Mouse (Mus musculus) ES-Bruce4 (cell line): ENCODE data around the gene Camkk1. TPM values are rescaled to one million over a fixed set of nuclear protein-coding genes. Genes with fewer than 3 reads are reported as not detected.

ENCODE experiments used
- H3K27ac ChIP-seq: 2 replicates; pipeline ENCODE4 v1.5.1; 2012; ENCODE audit warnings: low read length, inconsistent platforms; ENCODE audit not compliant: insufficient read depth
- H3K27me3 ChIP-seq: 2 replicates; pipeline ENCODE4 v1.6.1; 2012; ENCODE audit warnings: mild to moderate bottlenecking, low read length, inconsistent platforms; ENCODE audit not compliant: control insufficient read depth, poor library complexity, insufficient read depth, severe bottlenecking
- H3K36me3 ChIP-seq: 2 replicates; pipeline ENCODE4 v1.6.1; 2012; ENCODE audit warnings: inconsistent platforms, mild to moderate bottlenecking, low read length, moderate library complexity; ENCODE audit not compliant: control insufficient read depth, poor library complexity, insufficient read depth, severe bottlenecking
- H3K4me1 ChIP-seq: one replicate; pipeline ENCODE4 v1.8.1; 2011; ENCODE audit warnings: low read length; ENCODE audit not compliant: control insufficient read depth, insufficient read depth
- H3K4me3 ChIP-seq: 2 replicates; pipeline ENCODE4 v1.5.1; 2011; ENCODE audit warnings: low read depth, mild to moderate bottlenecking, low read length
- H3K9ac ChIP-seq: 2 replicates; pipeline ENCODE4 v1.6.1; 2012; ENCODE audit warnings: low read depth, mild to moderate bottlenecking, inconsistent platforms; ENCODE audit not compliant: poor library complexity, severe bottlenecking
- H3K9me3 ChIP-seq: replicated peaks from 2 replicates; pipeline ENCODE4 v1.6.1; 2012; ENCODE audit warnings: mild to moderate bottlenecking, low read length, inconsistent platforms; ENCODE audit not compliant: control insufficient read depth, poor library complexity, insufficient read depth, severe bottlenecking
- CTCF ChIP-seq: IDR thresholded peaks from one replicate; pipeline ENCODE4 v1.8.1; 2011; ENCODE audit warnings: low read depth, low read length
- EP300 ChIP-seq: IDR thresholded peaks from 2 replicates; pipeline ENCODE4 v1.6.1; 2011; ENCODE audit warnings: low read depth, low read length; ENCODE audit not compliant: insufficient read depth
- POLR2A ChIP-seq: IDR thresholded peaks from one replicate; pipeline ENCODE4 v1.8.1; 2011; ENCODE audit warnings: low read length; ENCODE audit not compliant: insufficient read depth
- polyA plus RNA-seq: library from polyadenylated mRNA; stranded (reverse); fragments of >200 nt; gene quantifications from 2 replicates; pipeline ENCODE4 v1.2.4, GENCODE M21; 2011; ENCODE audit warnings: low read depth; ENCODE audit not compliant: missing spikeins, insufficient read depth, insufficient read length

The Camkk1 gene
- polyA plus RNA-seq, 1 experiment = 3.0 TPM

DNA sequence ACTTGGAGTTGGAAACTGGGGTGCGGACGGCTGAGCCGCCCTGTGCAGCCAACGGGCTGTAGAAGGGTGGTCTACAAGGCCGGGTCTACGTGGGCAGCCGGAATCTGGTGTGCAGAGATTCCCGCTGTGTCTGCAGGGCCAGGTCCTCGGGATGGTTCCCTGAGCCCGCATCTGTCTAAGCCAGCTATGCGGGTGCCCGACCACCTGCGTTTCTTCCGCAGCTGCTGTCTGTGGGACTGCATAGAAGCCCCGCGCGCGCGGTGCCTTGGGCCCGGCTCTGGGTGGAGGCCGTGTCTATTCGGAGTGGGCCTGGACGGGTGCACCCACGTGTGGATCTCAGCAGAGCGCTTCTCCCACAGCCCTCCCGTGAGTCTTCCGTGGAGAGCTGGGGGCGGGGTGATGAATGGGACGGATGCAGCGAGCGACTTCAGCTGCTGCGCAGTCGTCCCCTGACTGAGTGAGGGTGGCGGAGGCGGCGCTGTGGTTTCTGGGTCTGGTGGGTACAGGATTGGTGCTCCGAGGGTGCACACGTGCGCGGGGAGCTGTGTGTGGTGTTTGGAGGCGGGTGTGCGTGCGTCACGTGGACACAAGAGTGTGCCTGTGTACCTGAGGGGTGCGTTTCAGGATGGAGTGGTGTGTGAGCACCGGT lies 463 bp downstream of the Camkk1 start:
- Histone ChIP-seq H3K27me3 (no peaks in the 10 kb centered on the region), H3K9me3 (no peaks in the 10 kb centered on the region), H3K4me3 (peak overlapping the region; percentile 79), H3K36me3 (no peaks in the 10 kb centered on the region), H3K27ac (no peak overlapping the region), H3K9ac (peak overlapping the region; percentile 34), H3K4me1 (no peaks in the 10 kb centered on the region)
- TF ChIP-seq EP300 = 0 out of 2 replicates have a peak, but pooled peaks have one; percentile 8
- TF ChIP-seq POLR2A = no peak
- TF ChIP-seq CTCF = no peak

DNA sequence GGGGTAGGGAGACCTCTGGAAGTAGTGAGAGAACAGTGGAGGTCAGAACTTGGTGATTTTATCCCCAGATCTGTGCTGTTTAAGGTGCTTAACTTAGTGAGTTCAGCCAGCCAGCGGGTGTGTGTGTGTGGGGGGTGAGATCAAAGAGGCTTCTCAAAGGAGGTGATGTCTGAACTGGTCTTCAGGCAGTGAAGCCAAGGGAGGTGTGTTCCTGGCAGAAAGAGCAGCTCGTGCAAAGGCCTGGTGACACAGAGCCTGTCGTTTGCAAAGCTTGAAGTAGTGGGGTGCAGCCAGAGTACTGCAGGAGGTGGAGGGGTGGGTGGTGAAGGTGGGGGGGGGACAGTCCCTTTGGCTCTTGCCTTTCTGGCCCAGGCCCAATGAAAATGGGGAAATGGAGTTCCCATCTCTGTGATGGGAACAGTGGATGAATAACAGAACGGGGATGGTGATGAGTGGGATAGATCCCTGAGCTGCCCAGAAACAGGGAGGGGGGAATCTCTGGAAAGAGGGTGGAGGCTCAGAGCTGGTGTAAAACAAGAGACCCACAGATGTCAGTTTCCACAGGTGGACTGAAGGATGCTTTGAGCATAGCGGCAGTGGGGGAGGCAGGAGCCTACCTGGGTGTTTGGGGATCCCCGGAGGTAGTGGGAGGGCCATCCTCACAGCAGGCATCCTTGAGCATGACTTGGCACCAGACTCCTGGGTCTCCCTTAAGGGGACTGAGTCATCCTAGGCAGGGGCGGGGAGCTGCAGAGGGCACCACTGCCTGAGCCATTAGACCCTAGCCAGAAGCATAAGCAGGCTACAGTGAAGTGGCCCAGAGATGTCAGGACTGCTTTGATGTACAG lies 2.4 kb downstream of the Camkk1 start:
- H3K36me3 ChIP-seq = no peaks in the 10 kb centered on the region
- no peak overlapping the region for H3K9ac ChIP-seq
- no peak for TF ChIP-seq POLR2A
- no peak for TF ChIP-seq EP300
- TF ChIP-seq CTCF = no peak
- no peaks in the 10 kb centered on the region for H3K9me3 ChIP-seq
- no peaks in the 10 kb centered on the region for H3K4me1 ChIP-seq
- H3K4me3 ChIP-seq = no peak overlapping the region
- H3K27ac ChIP-seq = no peak overlapping the region
- no peaks in the 10 kb centered on the region for H3K27me3 ChIP-seq

DNA sequence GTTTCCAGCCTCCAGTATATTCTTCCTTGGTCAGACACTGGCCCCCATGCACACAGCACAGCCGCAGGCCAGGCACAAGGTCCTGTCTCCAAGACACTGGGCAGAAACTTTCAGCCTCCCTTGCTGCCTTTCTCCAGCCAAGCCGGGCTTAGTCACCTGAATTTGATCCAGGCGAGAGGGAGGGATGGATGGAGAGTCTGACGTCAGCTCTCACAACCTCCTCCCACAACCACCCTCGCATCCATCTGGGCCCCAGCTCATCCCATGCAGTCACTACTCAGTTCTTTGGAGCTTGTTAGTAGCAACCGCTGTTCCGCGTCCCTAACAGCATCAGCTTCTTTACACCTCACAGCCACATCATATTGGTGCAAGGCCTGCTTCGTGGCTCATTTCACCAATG lies 4.3 kb downstream of the Camkk1 start:
- Histone ChIP-seq H3K27me3 (no peaks in the 10 kb centered on the region), H3K4me1 (no peaks in the 10 kb centered on the region), H3K27ac (no peak overlapping the region), H3K4me3 (no peak overlapping the region), H3K36me3 (no peaks in the 10 kb centered on the region), H3K9ac (no peak overlapping the region), H3K9me3 (no peaks in the 10 kb centered on the region)
- TF ChIP-seq POLR2A (no peak), CTCF (no peak), EP300 (no peak)

DNA sequence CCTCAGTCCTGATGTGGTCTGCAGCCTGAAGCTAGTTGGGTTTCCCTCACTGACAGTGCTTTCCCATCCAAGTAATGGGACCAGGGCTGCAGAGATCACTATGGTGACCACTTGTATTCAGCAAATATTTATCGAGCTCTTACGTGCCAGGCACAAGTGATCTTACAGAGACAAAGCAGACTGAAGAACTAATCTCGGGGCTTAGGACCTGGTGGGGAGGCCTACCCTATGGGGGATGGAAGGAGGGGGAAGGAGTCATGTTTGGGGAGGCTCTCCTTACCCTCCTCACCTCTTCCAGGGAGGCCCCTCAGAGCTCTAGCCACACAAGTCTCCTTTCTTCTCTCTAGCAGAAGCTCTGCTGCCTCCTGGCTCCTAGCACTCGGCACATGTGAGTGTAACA lies 5.0 kb downstream of the Camkk1 start:
- TF ChIP-seq EP300 (no peak), POLR2A (no peak), CTCF (no peak)
- Histone ChIP-seq H3K4me3 (no peak overlapping the region), H3K27ac (no peak overlapping the region), H3K36me3 (no peaks in the 10 kb centered on the region), H3K4me1 (no peaks in the 10 kb centered on the region), H3K9me3 (no peaks in the 10 kb centered on the region), H3K9ac (no peak overlapping the region), H3K27me3 (no peaks in the 10 kb centered on the region)

DNA sequence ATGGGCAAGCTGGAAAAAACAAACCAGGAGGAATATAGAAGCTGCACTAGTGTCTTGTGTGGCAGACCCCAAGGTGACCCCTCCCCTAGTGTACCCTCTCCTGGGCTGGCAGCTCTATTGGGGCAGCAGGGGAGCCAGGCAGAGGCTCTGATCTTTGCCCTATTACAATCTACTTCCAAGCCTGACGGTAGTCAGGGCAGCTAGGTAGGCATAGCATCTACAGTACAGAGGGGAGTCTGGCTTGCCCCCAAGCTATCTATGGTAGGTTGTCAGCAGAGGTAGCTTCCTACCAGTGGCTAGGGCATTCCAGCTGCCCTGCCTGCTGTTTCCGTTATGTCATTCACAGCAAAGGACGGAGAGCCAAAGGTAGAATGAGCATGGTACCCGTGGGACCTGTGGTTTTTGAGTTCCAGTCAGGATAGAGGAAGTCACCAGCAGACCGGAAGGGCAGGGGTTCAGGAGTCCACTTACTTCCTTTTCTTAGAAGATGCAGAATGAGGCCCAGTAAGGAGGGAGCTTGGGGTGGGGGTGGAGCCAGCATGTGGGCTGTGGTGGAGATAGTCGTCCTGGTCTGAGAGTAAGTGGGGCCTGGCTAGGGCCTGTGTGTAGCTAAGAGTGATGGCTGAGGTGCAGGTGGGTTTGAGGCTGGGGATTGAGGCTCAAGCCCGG lies 5.6 kb downstream of the Camkk1 start:
- no peaks in the 10 kb centered on the region for H3K36me3 ChIP-seq
- H3K9me3 ChIP-seq = no peaks in the 10 kb centered on the region
- H3K4me1 ChIP-seq = no peaks in the 10 kb centered on the region
- no peak overlapping the region for H3K27ac ChIP-seq
- TF ChIP-seq EP300 = no peak
- no peak for TF ChIP-seq CTCF
- no peak for TF ChIP-seq POLR2A
- no peak overlapping the region for H3K9ac ChIP-seq
- H3K4me3 ChIP-seq = no peak overlapping the region
- no peaks in the 10 kb centered on the region for H3K27me3 ChIP-seq

DNA sequence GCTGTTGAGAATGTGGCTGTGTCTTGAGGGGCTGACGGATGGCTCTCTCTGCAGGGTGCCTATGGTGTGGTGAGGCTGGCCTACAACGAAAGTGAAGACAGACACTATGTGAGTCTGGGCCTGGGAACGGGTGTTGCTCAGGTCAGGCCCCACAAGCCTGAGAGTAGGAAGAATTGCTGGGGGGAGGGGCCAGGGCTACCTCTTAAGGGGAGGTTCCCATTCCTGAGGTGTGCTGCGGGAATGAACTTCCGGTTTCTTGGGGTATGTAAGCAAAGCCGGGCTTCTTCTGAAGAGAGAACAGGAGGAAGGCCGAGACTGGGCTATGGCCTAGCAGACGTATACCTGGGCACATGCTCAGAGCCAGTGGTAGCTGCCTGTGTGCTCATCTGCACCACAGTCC lies 8.2 kb downstream of the Camkk1 start:
- no peak overlapping the region for H3K27ac ChIP-seq
- H3K36me3 ChIP-seq = no peaks in the 10 kb centered on the region
- H3K9me3 ChIP-seq = no peaks in the 10 kb centered on the region
- H3K4me1 ChIP-seq = no peaks in the 10 kb centered on the region
- no peak overlapping the region for H3K9ac ChIP-seq
- TF ChIP-seq CTCF (no peak), POLR2A (no peak), EP300 (no peak)
- H3K4me3 ChIP-seq = no peak overlapping the region
- H3K27me3 ChIP-seq = no peaks in the 10 kb centered on the region
